Mouse (Mus musculus) spleen, adult 2 months (tissue): ENCODE results near the gene Ccdc62.

Experiments used
- CTCF ChIP-seq: fragments of 200-500 bp; IDR thresholded peaks from 2 replicates; pipeline ENCODE4 v1.5.1; 2011; ENCODE audit warnings: mild to moderate bottlenecking, inconsistent platforms; ENCODE audit not compliant: insufficient read depth, insufficient read length, insufficient replicate concordance; ENCODE audit errors: extremely low read depth
- POLR2A ChIP-seq: fragments of 200-500 bp; IDR thresholded peaks from 2 replicates; pipeline ENCODE4 v1.6.1; 2011; ENCODE audit warnings: low read depth, low read length, inconsistent platforms

DNA sequence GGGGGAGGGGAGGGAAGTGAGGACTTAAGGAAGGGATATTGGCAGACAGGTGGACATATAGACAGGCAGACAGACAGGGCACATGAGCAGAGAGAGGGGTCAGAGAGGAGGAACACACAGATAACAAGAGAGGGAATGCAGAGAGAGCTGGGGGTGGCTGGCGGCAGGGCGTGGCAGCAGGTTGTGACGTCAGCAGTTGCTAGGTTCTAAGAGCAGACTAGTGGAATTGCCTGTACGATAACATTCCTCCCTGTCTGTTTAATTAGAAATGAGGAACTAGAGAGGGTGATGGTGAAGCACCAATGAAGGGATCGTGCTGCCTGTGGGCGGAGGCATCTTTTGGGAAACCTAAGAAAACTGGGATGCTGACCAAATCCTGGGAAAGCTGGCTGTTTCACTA, 38.8 kb upstream of the Ccdc62 start:
- no peak for TF ChIP-seq CTCF
- no peak for TF ChIP-seq POLR2A
